Mouse (Mus musculus): ENCODE measurements at regions not wholly inside any gene's neighbourhood (a gene's known extent, or its start where the extent isn't known, plus 50 kb on each side); places are given as distances from the start of the nearest gene placed in this dataset.

DNA sequence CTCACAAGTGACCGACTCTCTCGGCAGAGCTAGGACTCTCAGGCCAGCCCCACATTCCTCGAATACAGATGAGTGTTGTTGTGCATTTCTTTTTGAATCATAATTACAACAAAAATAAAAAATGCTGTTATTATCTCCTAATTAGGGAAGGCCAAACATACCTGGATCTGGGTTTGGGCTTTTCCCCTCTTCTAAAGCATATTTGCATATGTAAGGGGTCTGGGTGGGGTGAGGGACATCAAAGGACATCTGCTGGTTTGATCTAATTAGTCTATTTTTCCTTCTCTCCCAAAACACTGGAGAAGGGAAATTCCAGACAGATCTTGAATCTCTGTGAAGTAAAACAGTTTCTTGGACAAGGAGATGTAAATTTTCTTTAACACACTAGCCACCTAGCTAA is 85.3 kb downstream of the Tfap2a start:
- Histone ChIP-seq H3K9me3 (replicated peaks) (no peaks in the 10 kb centered on the region), H3K4me3 (no peak overlapping the region), H3K27ac (no peak overlapping the region), H3K36me3 (no peaks in the 10 kb centered on the region), H3K4me2 (no peak overlapping the region), H3K27me3 (replicated peaks) (no peaks in the 10 kb centered on the region), H3K9ac (no peak overlapping the region), H3K4me1 (no peaks in the 10 kb centered on the region)
- WGBS (ENCODE audit: insufficient replicate concordance), result 60% methylated on average over 3 of the region's 3 CpGs
- ATAC-seq, result no peak

GRCm38 (mm10) chr13:40651056-40651455 is 87.1 kb downstream of the Tfap2a start:
- H3K4me2 ChIP-seq, result no peak overlapping the region
- no peak for ATAC-seq

DNA sequence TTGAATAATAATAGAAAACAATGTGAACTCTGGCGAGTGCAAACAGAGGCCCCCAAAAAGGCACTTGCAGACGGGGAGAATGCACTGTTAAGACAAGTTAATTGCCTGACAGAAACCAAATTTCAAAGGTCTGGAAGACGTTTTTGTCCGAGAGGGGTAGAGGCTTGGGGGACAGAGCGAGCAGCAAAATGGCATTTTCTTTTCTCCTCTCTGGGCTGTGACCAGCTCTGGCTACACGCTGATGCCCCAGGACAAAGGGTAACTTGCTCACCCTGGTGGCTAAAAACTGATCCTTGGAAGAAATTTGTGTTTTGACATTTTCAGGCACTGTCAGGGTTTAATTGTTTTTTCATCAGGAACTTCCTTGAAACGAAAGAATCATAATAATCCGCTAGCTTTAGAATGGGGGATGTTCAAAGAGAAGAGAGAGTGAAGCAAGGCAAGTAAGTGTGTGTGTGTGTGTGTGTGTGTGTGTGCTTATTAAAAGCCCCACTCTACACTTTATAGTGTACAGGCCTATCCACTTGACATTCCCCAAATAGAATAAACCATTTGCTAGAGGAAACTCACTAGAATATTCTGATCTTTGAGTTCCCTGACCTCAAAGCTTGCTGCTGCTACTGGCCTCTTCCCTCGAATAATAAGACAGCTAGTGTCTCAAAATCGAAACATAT is 88.0 kb downstream of the Tfap2a start:
- Histone ChIP-seq H3K9ac (no peak overlapping the region), H3K4me3 (no peak overlapping the region), H3K4me1 (no peaks in the 10 kb centered on the region), H3K36me3 (no peaks in the 10 kb centered on the region), H3K4me2 (no peak overlapping the region), H3K9me3 (replicated peaks) (no peaks in the 10 kb centered on the region), H3K27me3 (replicated peaks) (no peaks in the 10 kb centered on the region), H3K27ac (no peak overlapping the region)
- no peak for ATAC-seq
- WGBS (ENCODE audit: insufficient replicate concordance), result 39% methylated on average over 10 of the region's 10 CpGs

More at GRCm38 (mm10) chr13:40651056-40651455, 87.1 kb downstream of the Tfap2a start:
- no peaks in the 10 kb centered on the region for H3K36me3 ChIP-seq
- WGBS (ENCODE audit: insufficient replicate concordance), result 64% methylated on average over 16 of the region's 16 CpGs
- H3K27me3 ChIP-seq (replicated peaks), result no peaks in the 10 kb centered on the region
- no peak overlapping the region for H3K9ac ChIP-seq
- no peaks in the 10 kb centered on the region for H3K4me1 ChIP-seq
- no peak overlapping the region for H3K27ac ChIP-seq
- H3K4me3 ChIP-seq, result no peak overlapping the region
- H3K9me3 ChIP-seq (replicated peaks), result no peaks in the 10 kb centered on the region

DNA sequence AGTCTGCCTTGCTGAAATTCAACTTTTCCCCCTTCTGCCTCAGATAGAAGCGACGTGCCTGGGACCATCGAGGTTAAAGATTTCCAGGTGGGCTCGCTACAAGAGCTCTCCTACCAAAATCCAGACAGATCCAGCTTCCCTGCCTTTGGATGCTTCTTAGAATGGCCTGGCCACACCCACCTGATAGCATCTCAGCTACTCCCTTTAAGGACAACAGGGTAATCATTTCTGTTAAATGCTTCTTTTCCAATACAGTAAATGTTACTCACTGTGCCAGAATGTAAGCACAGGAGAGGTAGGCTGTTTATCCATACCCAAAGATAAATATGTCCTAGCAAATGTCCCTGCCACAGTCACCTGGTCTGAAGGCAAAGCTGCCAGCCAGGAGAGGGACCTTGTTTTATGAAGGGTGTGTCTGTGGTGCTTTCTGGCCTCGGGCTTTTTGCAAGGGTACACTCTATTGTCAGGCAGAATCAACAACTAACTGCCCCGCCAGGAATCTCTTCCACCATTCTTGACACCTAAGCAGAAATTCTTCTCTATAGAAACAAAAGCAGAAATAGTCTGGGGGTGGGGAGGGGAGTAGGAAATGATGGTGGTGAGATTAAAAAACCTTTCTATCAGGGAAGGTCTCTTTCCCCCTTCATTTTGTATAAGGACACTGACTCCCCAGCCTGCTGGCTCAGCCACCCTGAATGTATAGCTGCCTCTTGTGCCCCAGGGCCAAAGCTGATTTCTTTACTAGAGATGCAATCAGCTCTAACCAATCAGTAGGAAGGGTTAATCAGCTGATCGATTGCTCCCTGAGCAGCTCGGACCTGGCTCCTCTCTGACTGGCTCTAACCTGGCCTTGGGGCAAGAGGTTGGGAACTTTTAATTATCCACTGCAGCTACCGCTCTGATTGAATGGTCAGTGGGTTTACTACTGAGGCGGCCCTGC is 88.8 kb downstream of the Tfap2a start:
- Histone ChIP-seq H3K4me1 (no peaks in the 10 kb centered on the region), H3K9me3 (replicated peaks) (no peaks in the 10 kb centered on the region), H3K27me3 (replicated peaks) (no peaks in the 10 kb centered on the region), H3K27ac (no peak overlapping the region), H3K4me2 (no peak overlapping the region), H3K4me3 (no peak overlapping the region), H3K9ac (no peak overlapping the region), H3K36me3 (no peaks in the 10 kb centered on the region)
- 39% methylated on average over 10 of the region's 10 CpGs for WGBS (ENCODE audit: insufficient replicate concordance)
- no peak for ATAC-seq

- WGBS (ENCODE audit: insufficient replicate concordance), result 85% methylated on average over 10 of the region's 10 CpGs
- ATAC-seq, result no peak
- Histone ChIP-seq H3K4me1 (no peaks in the 10 kb centered on the region), H3K27ac (no peak overlapping the region), H3K9me3 (replicated peaks) (no peaks in the 10 kb centered on the region), H3K27me3 (replicated peaks) (no peaks in the 10 kb centered on the region), H3K9ac (no peak overlapping the region), H3K4me2 (no peak overlapping the region), H3K4me3 (no peak overlapping the region), H3K36me3 (no peaks in the 10 kb centered on the region)
Observed at GRCm38 (mm10) chr13:40646131-40646530, 92.0 kb downstream of the Tfap2a start.

GRCm38 (mm10) chr13:40645646-40646045 is 92.5 kb downstream of the Tfap2a start:
- ATAC-seq, result no peak
- WGBS (ENCODE audit: insufficient replicate concordance), result 72% methylated on average over 3 of the region's 3 CpGs
- Histone ChIP-seq H3K9ac (no peak overlapping the region), H3K4me3 (no peak overlapping the region), H3K27ac (no peak overlapping the region), H3K27me3 (replicated peaks) (no peaks in the 10 kb centered on the region), H3K36me3 (no peaks in the 10 kb centered on the region), H3K9me3 (replicated peaks) (no peaks in the 10 kb centered on the region), H3K4me1 (no peaks in the 10 kb centered on the region), H3K4me2 (no peak overlapping the region)

DNA sequence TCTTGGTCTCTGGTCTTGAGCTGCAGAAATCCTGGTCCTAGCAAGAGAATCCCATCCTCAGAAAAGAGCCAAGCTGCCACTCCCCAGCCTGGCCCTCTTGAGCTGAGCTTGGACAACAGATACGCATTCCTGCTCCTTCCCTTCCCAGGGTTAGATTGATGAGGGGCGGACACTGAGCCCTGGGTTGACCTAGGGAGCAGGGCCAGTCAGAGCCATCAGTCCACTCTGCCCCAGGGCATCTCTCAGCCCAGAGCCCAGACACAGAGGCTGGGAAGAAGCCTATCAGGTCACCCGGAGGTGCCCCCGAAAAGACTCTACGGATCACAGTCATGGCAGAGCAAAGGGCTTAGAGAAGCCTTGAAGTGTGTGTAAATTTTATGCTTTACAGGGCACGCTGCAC is 95.2 kb downstream of the Tfap2a start:
- ATAC-seq, result no peak
- H3K27me3 ChIP-seq (replicated peaks), result no peaks in the 10 kb centered on the region
- H3K4me1 ChIP-seq, result no peaks in the 10 kb centered on the region
- H3K36me3 ChIP-seq, result no peaks in the 10 kb centered on the region
- H3K9ac ChIP-seq, result no peak overlapping the region
- no peaks in the 10 kb centered on the region for H3K9me3 ChIP-seq (replicated peaks)
- no peak overlapping the region for H3K4me2 ChIP-seq
- H3K27ac ChIP-seq, result no peak overlapping the region
- no peak overlapping the region for H3K4me3 ChIP-seq
- WGBS (ENCODE audit: insufficient replicate concordance), result 71% methylated on average over 6 of the region's 6 CpGs

- no peak for ATAC-seq
- no peaks in the 10 kb centered on the region for H3K36me3 ChIP-seq
- no peak overlapping the region for H3K9ac ChIP-seq
- no peaks in the 10 kb centered on the region for H3K4me1 ChIP-seq
- H3K27ac ChIP-seq, result no peak overlapping the region
- no peak overlapping the region for H3K4me2 ChIP-seq
- no peaks in the 10 kb centered on the region for H3K9me3 ChIP-seq (replicated peaks)
- H3K27me3 ChIP-seq (replicated peaks), result no peaks in the 10 kb centered on the region
- H3K4me3 ChIP-seq, result no peak overlapping the region
- 70% methylated on average over 6 of the region's 6 CpGs for WGBS (ENCODE audit: insufficient replicate concordance)
Observed at GRCm38 (mm10) chr13:40637269-40637668, 100.9 kb downstream of the Tfap2a start.

DNA sequence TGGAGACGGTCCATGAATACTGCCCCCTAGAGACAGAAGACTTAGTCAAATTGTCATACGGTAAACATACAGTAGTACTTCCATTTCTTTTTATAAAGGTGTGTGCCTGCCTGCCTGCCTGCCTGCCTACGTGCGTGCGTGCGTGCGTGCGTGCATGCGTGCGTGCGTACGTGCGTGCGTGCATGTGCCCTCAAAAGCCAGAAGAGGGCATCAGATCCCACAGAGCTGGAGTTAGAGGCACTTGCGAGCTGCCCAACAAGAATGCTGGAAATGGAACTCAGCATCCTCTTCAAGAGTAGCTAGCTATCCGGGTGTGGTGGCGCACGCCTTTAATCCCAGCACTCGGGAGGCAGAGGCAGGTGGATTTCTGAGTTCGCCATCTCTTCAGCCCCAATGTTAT is 120.3 kb downstream of the Tfap2a start:
- no peak overlapping the region for H3K27ac ChIP-seq
- H3K36me3 ChIP-seq, result no peaks in the 10 kb centered on the region
- 85% methylated on average over 20 of the region's 20 CpGs for WGBS (ENCODE audit: insufficient replicate concordance)

DNA sequence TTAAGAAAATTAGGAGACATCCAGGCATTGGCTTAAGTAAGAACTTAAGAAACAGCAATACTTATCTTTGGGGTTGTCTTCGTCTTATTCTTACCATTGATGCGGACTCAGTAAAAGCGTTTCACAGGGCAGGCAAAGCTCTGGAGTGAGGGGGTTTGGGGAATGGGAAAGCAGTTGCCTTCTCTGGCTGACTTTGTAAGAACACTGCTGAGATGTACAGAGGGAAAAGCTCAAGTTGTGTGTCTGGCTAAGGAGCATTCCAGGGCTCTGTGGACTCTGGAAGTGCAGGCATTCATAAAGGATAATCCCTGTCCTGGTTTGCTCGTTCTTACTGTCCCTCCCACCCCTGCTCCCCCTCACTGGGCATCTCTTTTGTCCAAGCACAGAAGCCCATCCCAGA is 129.7 kb downstream of the Tfap2a start:
- 76% methylated on average over 4 of the region's 4 CpGs for WGBS (ENCODE audit: insufficient replicate concordance)
- H3K27ac ChIP-seq, result no peak overlapping the region
- no peaks in the 10 kb centered on the region for H3K36me3 ChIP-seq
- no peak overlapping the region for H3K9ac ChIP-seq
- H3K4me3 ChIP-seq, result no peak overlapping the region
- H3K27me3 ChIP-seq (replicated peaks), result no peaks in the 10 kb centered on the region; the same call in 1 of the 2 replicates
- H3K9me3 ChIP-seq (replicated peaks), result no peaks in the 10 kb centered on the region
- no peak for ATAC-seq
- H3K4me1 ChIP-seq, result no peaks in the 10 kb centered on the region
- no peak overlapping the region for H3K4me2 ChIP-seq

More for the DNA sequence above, 120.3 kb downstream of the Tfap2a start:
- Histone ChIP-seq H3K9ac (no peak overlapping the region), H3K9me3 (replicated peaks) (no peaks in the 10 kb centered on the region), H3K4me1 (no peaks in the 10 kb centered on the region), H3K4me2 (no peak overlapping the region), H3K27me3 (replicated peaks) (no peaks in the 10 kb centered on the region), H3K4me3 (no peak overlapping the region)
- ATAC-seq, result no peak

DNA sequence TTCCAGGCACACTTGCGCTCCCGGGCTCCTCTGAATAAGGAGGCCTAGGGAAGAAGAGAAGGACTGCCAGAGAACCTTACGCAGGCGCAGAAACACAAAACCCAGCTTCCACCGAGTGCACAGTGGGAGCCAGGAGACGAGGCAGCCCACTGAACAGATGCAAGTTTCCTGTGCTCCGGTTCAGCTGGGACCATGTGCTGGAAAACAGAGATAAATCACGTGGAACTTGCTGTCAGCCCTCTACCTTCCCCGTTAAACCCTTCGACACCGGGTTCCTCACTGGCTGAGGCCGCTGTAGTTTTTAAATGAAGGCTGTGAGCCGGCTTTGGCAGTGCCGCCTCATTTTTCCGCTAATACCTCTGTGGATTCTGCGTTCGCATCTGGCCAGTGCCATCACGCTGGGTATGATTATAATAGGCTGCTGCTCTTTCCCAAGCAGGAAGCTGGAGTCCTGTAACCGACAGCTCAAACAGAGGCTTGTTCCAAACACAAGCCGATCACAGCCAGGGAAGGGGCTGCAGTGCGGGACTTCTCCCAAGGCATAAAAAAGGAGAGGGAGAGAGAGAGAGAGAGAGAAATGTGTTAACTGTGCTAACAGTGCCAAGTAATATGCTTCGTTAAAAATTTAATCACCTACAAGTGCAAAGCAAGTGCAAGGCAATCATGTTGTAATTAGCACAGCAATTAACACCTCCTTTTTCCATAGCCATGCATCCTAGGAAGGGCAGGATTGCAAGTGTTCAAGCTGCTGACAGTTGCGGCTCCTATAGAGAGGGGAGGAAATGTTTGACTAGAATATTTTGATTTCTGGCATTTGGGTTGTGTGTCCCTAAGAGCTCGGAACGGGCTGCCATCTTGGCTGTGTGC is 131.5 kb downstream of the Tfap2a start:
- 53% methylated on average over 25 of the region's 25 CpGs for WGBS (ENCODE audit: insufficient replicate concordance)
- ATAC-seq, result no peak

More for the DNA sequence above, 131.5 kb downstream of the Tfap2a start:
- no peaks in the 10 kb centered on the region for H3K36me3 ChIP-seq
- H3K4me3 ChIP-seq, result no peak overlapping the region
- H3K9me3 ChIP-seq (replicated peaks), result no peaks in the 10 kb centered on the region
- no peaks in the 10 kb centered on the region for H3K4me1 ChIP-seq
- no peak overlapping the region for H3K9ac ChIP-seq
- H3K27me3 ChIP-seq (replicated peaks), result no peaks in the 10 kb centered on the region; the same call in 1 of the 2 replicates
- no peak overlapping the region for H3K27ac ChIP-seq
- H3K4me2 ChIP-seq, result peak overlapping the region; percentile 7; the same call in 1 of the 2 replicates

All from liver, embryonic 12.5 days (tissue).